Mouse (Mus musculus): Measurements from ENCODE around the gene Creld1. TPM values are rescaled to one million over a fixed set of nuclear protein-coding genes. Genes with fewer than 3 reads are reported as not detected.
A peak's percentile ranks its signal among the peaks of the same experiment; 100 is the strongest.

Creld1 gene
- total RNA-seq, 2 experiments from 2014 or later, result 0.27 to 1.9 TPM

- no peak for ATAC-seq (ENCODE audit: poor library complexity, severe bottlenecking)
Measured at GRCm38 (mm10) chr6:113505689-113506088, 22.6 kb downstream of the Creld1 start.

- no peak for ATAC-seq (ENCODE audit: poor library complexity, severe bottlenecking)
Measured at GRCm38 (mm10) chr6:113507130-113507529, 24.0 kb downstream of the Creld1 start.

GRCm38 (mm10) chr6:113508272-113508946, 25.3 kb downstream of the Creld1 start:
- ATAC-seq (ENCODE audit: poor library complexity, severe bottlenecking), result no peak

DNA sequence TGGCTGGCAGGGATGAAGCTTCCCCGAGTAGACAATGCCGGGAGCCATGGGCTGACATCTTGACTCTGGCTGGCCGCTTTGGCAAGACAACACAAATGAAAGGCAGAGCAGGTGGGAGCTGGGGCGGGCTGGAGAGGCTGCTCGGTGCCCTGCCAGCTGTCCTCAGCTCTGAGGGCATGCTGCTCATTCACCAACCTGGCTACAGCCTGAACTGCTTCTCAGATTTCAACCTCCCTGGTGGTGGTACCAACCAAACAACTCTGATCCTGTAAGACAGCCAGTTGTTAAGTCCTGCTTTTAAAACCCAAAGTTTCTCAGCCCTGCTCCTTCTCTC, 25.8 kb downstream of the Creld1 start:
- ATAC-seq (ENCODE audit: poor library complexity, severe bottlenecking), result no peak

- no peak for ATAC-seq (ENCODE audit: poor library complexity, severe bottlenecking)
Measured at GRCm38 (mm10) chr6:113513944-113514343, 30.8 kb downstream of the Creld1 start.

- no peak for ATAC-seq (ENCODE audit: poor library complexity, severe bottlenecking)
Measured at GRCm38 (mm10) chr6:113514600-113514999, 31.5 kb downstream of the Creld1 start.

DNA sequence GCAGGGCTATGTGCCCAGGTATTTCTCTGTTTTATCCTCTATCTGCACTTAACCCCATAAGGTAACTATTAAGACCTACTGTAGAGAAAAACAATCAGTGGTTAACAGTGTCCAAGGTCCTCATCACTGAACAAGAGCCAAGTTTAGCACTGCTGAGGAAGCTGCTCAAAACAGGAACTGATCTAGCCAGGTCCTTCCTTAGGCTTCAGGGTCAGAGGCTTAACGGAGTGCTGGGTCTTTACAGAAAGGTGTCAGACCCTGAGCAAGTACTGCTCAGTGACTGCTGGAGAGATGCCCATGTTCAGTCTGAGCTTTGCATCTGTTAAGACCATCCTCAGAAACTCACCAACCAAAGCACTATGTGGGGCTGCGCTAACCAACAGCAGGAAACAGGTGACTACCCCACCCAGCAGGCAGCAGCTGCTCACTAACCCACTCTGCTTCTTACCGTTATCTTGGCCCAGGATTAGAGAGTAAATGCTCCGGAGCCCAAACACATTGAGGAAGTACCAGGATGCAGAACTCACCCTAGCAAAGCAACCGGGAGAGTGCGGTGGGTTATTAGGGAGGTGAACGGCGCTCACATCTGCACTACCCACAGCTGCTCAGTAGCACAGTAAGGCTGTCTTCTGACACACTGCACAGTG, 34.5 kb downstream of the Creld1 start:
- ATAC-seq (ENCODE audit: poor library complexity, severe bottlenecking), result peak; percentile 66

- no peak for ATAC-seq (ENCODE audit: poor library complexity, severe bottlenecking)
Measured at GRCm38 (mm10) chr6:113522310-113522709, 39.2 kb downstream of the Creld1 start.

- no peak for ATAC-seq (ENCODE audit: poor library complexity, severe bottlenecking)
Measured at GRCm38 (mm10) chr6:113523420-113523819, 40.3 kb downstream of the Creld1 start.

GRCm38 (mm10) chr6:113530932-113531839, 48.1 kb downstream of the Creld1 start, which contains the start of the genes Emc3 and Fancd2:
Emc3 (minus strand) TSS chr6:113531652.
Fancd2 (plus strand) TSS chr6:113531682.
- ATAC-seq (ENCODE audit: poor library complexity, severe bottlenecking), result peak; percentile 99

DNA sequence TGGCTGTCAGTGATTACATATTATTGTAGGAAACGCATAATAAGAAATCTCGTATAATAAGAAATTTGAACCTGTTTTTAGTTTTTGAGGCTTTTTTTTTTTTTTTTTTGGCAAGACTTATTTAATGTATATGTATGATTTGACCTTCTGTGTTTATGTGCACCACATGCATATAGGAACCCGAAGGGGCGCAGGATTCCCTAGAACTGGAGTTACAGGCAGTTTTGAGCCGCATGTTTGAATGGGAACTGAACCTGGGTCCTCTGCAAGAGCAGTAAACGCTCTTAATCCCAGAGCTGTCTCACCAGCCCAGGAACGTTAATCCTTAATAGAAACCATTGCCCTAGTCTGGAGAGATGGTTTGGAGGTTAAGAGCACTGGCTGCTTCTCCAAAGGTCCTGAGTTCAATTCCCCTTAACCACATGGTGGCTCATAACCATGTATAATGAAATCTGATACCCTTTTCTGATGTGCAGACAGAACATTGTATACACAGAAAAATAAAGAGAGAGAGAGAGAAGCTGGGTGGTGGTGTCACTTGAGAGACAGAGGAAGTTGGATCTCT, 48.8 kb downstream of the Creld1 start:
- no peak for ATAC-seq (ENCODE audit: poor library complexity, severe bottlenecking)

GRCm38 (mm10) chr6:113534886-113535285, 51.8 kb downstream of the Creld1 start:
- no peak for ATAC-seq (ENCODE audit: poor library complexity, severe bottlenecking)

DNA sequence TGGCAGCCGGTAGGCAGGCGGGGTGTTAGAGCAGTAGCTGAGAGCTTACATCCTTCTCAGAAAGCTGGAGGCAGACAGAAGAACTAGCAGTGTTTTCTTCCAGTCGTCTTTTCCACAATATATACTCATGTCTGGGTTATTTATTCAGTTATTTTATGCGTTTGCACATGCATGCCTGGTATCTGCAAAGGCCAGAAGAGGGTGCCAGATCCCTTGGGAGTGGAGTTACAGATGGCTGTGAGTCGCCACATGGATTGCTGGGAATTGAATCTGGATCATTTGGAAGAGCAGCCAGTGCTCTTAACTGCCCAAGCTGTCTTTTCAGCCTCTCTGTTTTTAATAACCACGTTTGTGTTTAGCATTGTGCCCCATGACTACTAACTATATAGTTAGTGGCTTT, 58.5 kb downstream of the Creld1 start:
- ATAC-seq (ENCODE audit: poor library complexity, severe bottlenecking), result no peak

Other genes starting within 250 kb of the Creld1 start
- 30.6 and 34.0 TPM in 2 replicates for gene Mtmr14, start 245.5 kb upstream of the Creld1 start, total RNA-seq (2015)
- 56.5 and 60.9 TPM in 2 replicates for gene Mtmr14, start 245.5 kb upstream of the Creld1 start, total RNA-seq (2017)
- gene Cpne9, start 201.0 kb upstream of the Creld1 start, total RNA-seq (2015), result 0.20 and 0.30 TPM in 2 replicates
- 0.15 and 0.45 TPM in 2 replicates for gene Cpne9, start 201.0 kb upstream of the Creld1 start, total RNA-seq (2017)
- gene Brpf1, start 176.2 kb upstream of the Creld1 start, total RNA-seq (2015), result 47.0 and 47.6 TPM in 2 replicates
- 54.7 and 64.4 TPM in 2 replicates for gene Brpf1, start 176.2 kb upstream of the Creld1 start, total RNA-seq (2017)
- gene Ogg1, start 156.3 kb upstream of the Creld1 start, total RNA-seq (2015), result 10.6 and 12.0 TPM in 2 replicates
- 5.5 and 10.3 TPM in 2 replicates for gene Ogg1, start 156.3 kb upstream of the Creld1 start, total RNA-seq (2017)
- gene Camk1, start 139.3 kb upstream of the Creld1 start, total RNA-seq (2015), result 31.8 and 39.6 TPM in 2 replicates
- gene Camk1, start 139.3 kb upstream of the Creld1 start, total RNA-seq (2017), result 57.6 and 68.3 TPM in 2 replicates
- gene Tada3, start 105.4 kb upstream of the Creld1 start, total RNA-seq (2015), result 20.1 and 23.6 TPM in 2 replicates
- 14.1 and 15.9 TPM in 2 replicates for gene Tada3, start 105.4 kb upstream of the Creld1 start, total RNA-seq (2017)
- gene Arpc4, start 105.2 kb upstream of the Creld1 start, total RNA-seq (2015), result 255 and 284 TPM in 2 replicates
- gene Arpc4, start 105.2 kb upstream of the Creld1 start, total RNA-seq (2017), result 427 and 451 TPM in 2 replicates
- 6.2 and 7.2 TPM in 2 replicates for gene Ttll3, start 94.0 kb upstream of the Creld1 start, total RNA-seq (2015)
- 7.7 and 9.9 TPM in 2 replicates for gene Ttll3, start 94.0 kb upstream of the Creld1 start, total RNA-seq (2017)
- gene Rpusd3, start 64.0 kb upstream of the Creld1 start, total RNA-seq (2015), result 2.5 and 6.2 TPM in 2 replicates
- 2.5 and 3.0 TPM in 2 replicates for gene Rpusd3, start 64.0 kb upstream of the Creld1 start, total RNA-seq (2017)
- not detected in 2 replicates for gene Cidec, start 47.5 kb upstream of the Creld1 start, total RNA-seq (2015)
- not detected in 2 replicates for gene Cidec, start 47.5 kb upstream of the Creld1 start, total RNA-seq (2017)
- gene Jagn1, start 40.7 kb upstream of the Creld1 start, total RNA-seq (2015), result 34.2 and 43.6 TPM in 2 replicates
- 11.0 and 12.7 TPM in 2 replicates for gene Jagn1, start 40.7 kb upstream of the Creld1 start, total RNA-seq (2017)
- gene Il17re, start 24.8 kb upstream of the Creld1 start, total RNA-seq (2015), result not detected in 2 replicates
- not detected in 2 replicates for gene Il17re, start 24.8 kb upstream of the Creld1 start, total RNA-seq (2017)
- not detected in 2 replicates for gene Il17rc, start 11.9 kb upstream of the Creld1 start, total RNA-seq (2015)
- not detected in 2 replicates for gene Il17rc, start 11.9 kb upstream of the Creld1 start, total RNA-seq (2017)
- gene Prrt3, start 18.6 kb downstream of the Creld1 start, total RNA-seq (2015), result 0.09 TPM in 1 of 2 replicates, not detected in the other
- gene Prrt3, start 18.6 kb downstream of the Creld1 start, total RNA-seq (2017), result not detected in 2 replicates
- 60.0 and 61.6 TPM in 2 replicates for gene Emc3, start 48.4 kb downstream of the Creld1 start, total RNA-seq (2015)
- 33.0 and 38.4 TPM in 2 replicates for gene Emc3, start 48.4 kb downstream of the Creld1 start, total RNA-seq (2017)
- gene Fancd2, start 48.4 kb downstream of the Creld1 start, total RNA-seq (2015), result 8.7 and 10.7 TPM in 2 replicates
- 14.4 and 16.2 TPM in 2 replicates for gene Fancd2, start 48.4 kb downstream of the Creld1 start, total RNA-seq (2017)
- 0.18 TPM in 1 of 2 replicates, not detected in the other for gene Fancd2os, start 117.4 kb downstream of the Creld1 start, total RNA-seq (2015)
- not detected in 2 replicates for gene Fancd2os, start 117.4 kb downstream of the Creld1 start, total RNA-seq (2017)
- 364 and 398 TPM in 2 replicates for gene Brk1, start 121.5 kb downstream of the Creld1 start, total RNA-seq (2015)
- 185 and 211 TPM in 2 replicates for gene Brk1, start 121.5 kb downstream of the Creld1 start, total RNA-seq (2017)
- 38.3 and 39.8 TPM in 2 replicates for gene Vhl, start 140.7 kb downstream of the Creld1 start, total RNA-seq (2015)
- gene Vhl, start 140.7 kb downstream of the Creld1 start, total RNA-seq (2017), result 24.1 and 28.0 TPM in 2 replicates
- 22.5 and 25.3 TPM in 2 replicates for gene Irak2, start 155.2 kb downstream of the Creld1 start, total RNA-seq (2015)
- 63.1 and 83.2 TPM in 2 replicates for gene Irak2, start 155.2 kb downstream of the Creld1 start, total RNA-seq (2017)
- gene Tatdn2, start 213.8 kb downstream of the Creld1 start, total RNA-seq (2015), result 22.5 and 23.2 TPM in 2 replicates
- gene Tatdn2, start 213.8 kb downstream of the Creld1 start, total RNA-seq (2017), result 107 and 126 TPM in 2 replicates
- gene Ghrl, start 236.6 kb downstream of the Creld1 start, total RNA-seq (2015), result 1.1 and 4.4 TPM in 2 replicates
- 0.26 TPM in 1 of 2 replicates, not detected in the other for gene Ghrl, start 236.6 kb downstream of the Creld1 start, total RNA-seq (2017)